Mouse (Mus musculus) heart, embryonic 11.5 days (tissue): ENCODE data around the gene Dgkq. TPM values are rescaled to one million over a fixed set of nuclear protein-coding genes. Genes with fewer than 3 reads are reported as not detected.

Experiments used
- ATAC-seq: fragments of 200-750 bp; cut with Nextera tagmentation; replicated peaks from 2 replicates; pipeline ENCODE4 v1.8.0; 2017; ENCODE audit warnings: moderate library complexity; ENCODE audit not compliant: insufficient number of reproducible peaks, low FRiP score, low TSS enrichment
- H3K27ac ChIP-seq: fragments of 300-500 bp; sonication (generic); 2 replicates; pipeline ENCODE4 v1.5.1; 2014; ENCODE audit warnings: mild to moderate bottlenecking, low read depth, low read length
- H3K27me3 ChIP-seq: fragments of 300-500 bp; sonication (generic); 2 replicates; pipeline ENCODE4 v1.6.1; 2014; ENCODE audit warnings: mild to moderate bottlenecking, low read length, mixed read lengths; ENCODE audit not compliant: control insufficient read depth, insufficient read depth
- H3K36me3 ChIP-seq: fragments of 300-500 bp; sonication (generic); 2 replicates; pipeline ENCODE4 v1.6.1; 2014; ENCODE audit warnings: mild to moderate bottlenecking, low read length, moderate library complexity, mixed read lengths; ENCODE audit not compliant: control insufficient read depth, insufficient read depth
- H3K4me1 ChIP-seq: fragments of 300-500 bp; sonication (generic); 2 replicates; pipeline ENCODE4 v1.6.1; 2014; ENCODE audit warnings: low read length; ENCODE audit not compliant: control insufficient read depth, insufficient read depth
- H3K4me2 ChIP-seq: fragments of 300-500 bp; sonication (generic); 2 replicates; pipeline ENCODE4 v1.6.1; 2014; ENCODE audit warnings: mild to moderate bottlenecking, moderate library complexity
- H3K4me3 ChIP-seq: fragments of 300-500 bp; sonication (generic); 2 replicates; pipeline ENCODE4 v1.5.1; 2014; ENCODE audit warnings: low read depth, low read length
- H3K9ac ChIP-seq: fragments of 300-500 bp; sonication (generic); 2 replicates; pipeline ENCODE4 v1.6.1; 2014; ENCODE audit warnings: mild to moderate bottlenecking, low read depth, low read length, moderate library complexity
- H3K9me3 ChIP-seq: fragments of 300-500 bp; sonication (generic); replicated peaks from 2 replicates; pipeline ENCODE4 v1.6.1; 2016; ENCODE audit warnings: low read length; ENCODE audit not compliant: control insufficient read depth
- WGBS: fragments of 180-500 bp; shearing (Covaris S2); extraction: QIAGEN DNeasy Blood & Tissue Kit; methylation state at CpG from one replicate; pipeline ENCODE4 v1.1.7; 2014; ENCODE audit not compliant: insufficient replicate concordance; 5-methylcytosine and 5-hydroxymethylcytosine counted together
- polyA plus RNA-seq: library from polyadenylated mRNA; unstranded; fragments of >200 nt; fragmentation: Nextera tagmentation; extraction: Ambion mirVana; gene quantifications from 2 replicates; pipeline ENCODE4 v1.2.1, GENCODE M21; 2014

The Dgkq gene
- polyA plus RNA-seq, 1 experiment from 2014 or later = 5.6 TPM

GRCm38 (mm10) chr5:108667370-108667769, 2.1 kb downstream of the Dgkq start:
- WGBS = 70% methylated on average over 2 of the region's 2 CpGs

GRCm38 (mm10) chr5:108665066-108665465, 4.4 kb downstream of the Dgkq start:
- no peak overlapping the region for H3K4me3 ChIP-seq
- no peak overlapping the region for H3K9ac ChIP-seq
- 39% methylated on average over 3 of the region's 3 CpGs for WGBS
- no peak for ATAC-seq
- no peaks in the 10 kb centered on the region for H3K27me3 ChIP-seq
- H3K36me3 ChIP-seq = no peaks in the 10 kb centered on the region
- H3K27ac ChIP-seq = no peak overlapping the region
- H3K4me2 ChIP-seq = no peak overlapping the region
- no peaks in the 10 kb centered on the region for H3K9me3 ChIP-seq
- H3K4me1 ChIP-seq = peaks cover 6% of the 10 kb centered on the region

More at GRCm38 (mm10) chr5:108667370-108667769, 2.1 kb downstream of the Dgkq start:
- no peak overlapping the region for H3K27ac ChIP-seq
- no peak overlapping the region for H3K4me2 ChIP-seq
- ATAC-seq = no peak
- H3K4me3 ChIP-seq = no peak overlapping the region
- H3K9me3 ChIP-seq = no peaks in the 10 kb centered on the region
- peaks cover 6% of the 10 kb centered on the region for H3K4me1 ChIP-seq
- peaks cover 3% of the 10 kb centered on the region; the same call in 1 of the 2 replicates for H3K36me3 ChIP-seq
- H3K27me3 ChIP-seq = no peaks in the 10 kb centered on the region
- H3K9ac ChIP-seq = no peak overlapping the region

GRCm38 (mm10) chr5:108662772-108663171, 6.7 kb downstream of the Dgkq start:
- Histone ChIP-seq H3K9me3 (no peaks in the 10 kb centered on the region), H3K4me1 (peaks cover 6% of the 10 kb centered on the region), H3K36me3 (no peaks in the 10 kb centered on the region), H3K4me2 (no peak overlapping the region), H3K4me3 (no peak overlapping the region), H3K27ac (no peak overlapping the region), H3K9ac (no peak overlapping the region), H3K27me3 (no peaks in the 10 kb centered on the region)
- ATAC-seq = no peak
- WGBS = 84% methylated on average over 4 of the region's 4 CpGs

- Histone ChIP-seq H3K27me3 (no peaks in the 10 kb centered on the region), H3K4me1 (peaks cover 6% of the 10 kb centered on the region), H3K9ac (peak overlapping the region; percentile 93), H3K36me3 (no peaks in the 10 kb centered on the region), H3K4me3 (peak overlapping the region; percentile 79), H3K9me3 (no peaks in the 10 kb centered on the region), H3K4me2 (peak overlapping the region; percentile 98), H3K27ac (no peak overlapping the region)
- ATAC-seq = peak; percentile 99
- WGBS = 15% methylated on average over 36 of the region's 36 CpGs
These were observed 8.7 kb downstream of the Dgkq start for GRCm38 (mm10) chr5:108660632-108661268.

GRCm38 (mm10) chr5:108659698-108660631, 9.5 kb downstream of the Dgkq start, which contains the start of gene Idua:
Gene Idua (plus strand): TSS chr5:108660331.
- 10% methylated on average over 24 of the region's 24 CpGs for WGBS
- Histone ChIP-seq H3K27me3 (no peaks in the 10 kb centered on the region), H3K4me1 (peaks cover 6% of the 10 kb centered on the region), H3K4me3 (peak within 1 kb of the TSS; percentile 79), H3K4me2 (peak within 1 kb of the TSS; percentile 98), H3K9ac (peak within 1 kb of the TSS; percentile 93), H3K36me3 (peaks cover under 1% of the 10 kb centered on the region; the same call in 1 of the 2 replicates), H3K27ac (no peak within 1 kb of the TSS), H3K9me3 (no peaks in the 10 kb centered on the region)
- peak; percentile 3 for ATAC-seq

- no peaks in the 10 kb centered on the region for H3K9me3 ChIP-seq
- no peak for ATAC-seq
- no peak overlapping the region for H3K27ac ChIP-seq
- no peaks in the 10 kb centered on the region for H3K27me3 ChIP-seq
- H3K36me3 ChIP-seq = peaks cover 6% of the 10 kb centered on the region
- H3K4me2 ChIP-seq = no peak overlapping the region
- no peak overlapping the region for H3K9ac ChIP-seq
- WGBS = 96% methylated on average over 1 of the region's 1 CpGs
- H3K4me1 ChIP-seq = peaks cover 6% of the 10 kb centered on the region
- no peak overlapping the region for H3K4me3 ChIP-seq
These were observed 10.9 kb downstream of the Dgkq start for GRCm38 (mm10) chr5:108658611-108659010.

GRCm38 (mm10) chr5:108657406-108657805, 12.1 kb downstream of the Dgkq start:
- Histone ChIP-seq H3K4me3 (no peak overlapping the region), H3K36me3 (peaks cover 8% of the 10 kb centered on the region), H3K27ac (no peak overlapping the region), H3K4me1 (peaks cover 6% of the 10 kb centered on the region), H3K9me3 (no peaks in the 10 kb centered on the region), H3K4me2 (no peak overlapping the region), H3K9ac (no peak overlapping the region), H3K27me3 (no peaks in the 10 kb centered on the region)
- WGBS = 82% methylated on average over 5 of the region's 5 CpGs
- no peak for ATAC-seq

- H3K9ac ChIP-seq = no peak overlapping the region
- H3K4me1 ChIP-seq = peaks cover 6% of the 10 kb centered on the region
- 88% methylated on average over 15 of the region's 15 CpGs for WGBS
- H3K4me3 ChIP-seq = no peak overlapping the region
- no peak overlapping the region for H3K4me2 ChIP-seq
- H3K36me3 ChIP-seq = peaks cover 8% of the 10 kb centered on the region
- H3K27ac ChIP-seq = no peak overlapping the region
- no peaks in the 10 kb centered on the region for H3K27me3 ChIP-seq
- no peaks in the 10 kb centered on the region for H3K9me3 ChIP-seq
- ATAC-seq = no peak
These were observed 13.4 kb downstream of the Dgkq start for GRCm38 (mm10) chr5:108655891-108656650.
